Mouse (Mus musculus) heart, adult 18-20 months (tissue): ENCODE results near the gene Psg20. TPM values are rescaled to one million over a fixed set of nuclear protein-coding genes. Genes with fewer than 3 reads are reported as not detected.
A peak's percentile ranks its signal among the peaks of the same experiment; 100 is the strongest.
"Not testable (repeated sequence)": the region's sequence is repeated elsewhere in the genome, so short reads cannot be mapped to it uniquely, and the experiment has no call there.

ENCODE experiments used
- DNase-seq, 2 experiments: peaks; one replicate each; pipeline ENCODE4 v3.0.0; 2021 to 2022; ENCODE audit warnings: mixed read lengths in 1 of 2
- long read RNA-seq, 2 experiments: library from polyadenylated mRNA; stranded (forward); transcript quantifications; one replicate each; pipeline ENCODE4 v2.0.0; 2021
- total RNA-seq, 2 experiments: library from RNA; stranded (reverse); gene quantifications; 2 replicates each; pipeline ENCODE4 v1.2.3; 2021

Psg20 gene
- total RNA-seq: not detected
- long read RNA-seq, experiment 1: 0 reads
- long read RNA-seq, experiment 2: 0 reads

- no peak for DNase-seq
These were observed at the start of gene Psg20 for GRCm38 (mm10) chr7:18686085-18686484. Gene Psg20 (minus strand): TSS chr7:18686185.

- no peak for DNase-seq
These were observed 48.5 kb upstream of the Psg20 start for GRCm38 (mm10) chr7:18734451-18734850.

GRCm38 (mm10) chr7:18733111-18733510 lies 47.1 kb upstream of the Psg20 start:
- DNase-seq: no peak

GRCm38 (mm10) chr7:18728391-18728790 lies 42.4 kb upstream of the Psg20 start:
- no peak for DNase-seq

GRCm38 (mm10) chr7:18725931-18726330 lies 39.9 kb upstream of the Psg20 start:
- DNase-seq: peak in 1 of 2 experiments; percentile 26

GRCm38 (mm10) chr7:18724001-18724400 lies 38.0 kb upstream of the Psg20 start:
- no peak for DNase-seq

- DNase-seq: no peak
These were observed 31.8 kb upstream of the Psg20 start, which contains the start of gene Psg22 for GRCm38 (mm10) chr7:18717790-18718189. Gene Psg22 (plus strand): TSS chr7:18718090.

- peak in 1 of 2 experiments; percentile 33 for DNase-seq
These were observed 29.6 kb upstream of the Psg20 start for GRCm38 (mm10) chr7:18715546-18715945.

GRCm38 (mm10) chr7:18710846-18711245 lies 24.9 kb upstream of the Psg20 start:
- no peak for DNase-seq

- DNase-seq: not testable (repeated sequence)
These were observed 24.3 kb upstream of the Psg20 start for GRCm38 (mm10) chr7:18710331-18710730.

- DNase-seq: no peak
These were observed 399 bp downstream of the Psg20 start for GRCm38 (mm10) chr7:18685586-18685985.

GRCm38 (mm10) chr7:18679772-18680171 lies 6.2 kb downstream of the Psg20 start:
- DNase-seq: peak in 1 of 2 experiments; percentile 44

GRCm38 (mm10) chr7:18656625-18657024 lies 29.4 kb downstream of the Psg20 start, which contains the start of gene Psg21:
Gene Psg21 (minus strand): TSS chr7:18656725.
- not testable (repeated sequence) for DNase-seq

GRCm38 (mm10) chr7:18626921-18627320 lies 59.1 kb downstream of the Psg20 start:
- DNase-seq: not testable (repeated sequence)

Other genes starting within 250 kb of the Psg20 start
- gene Psg26, start 202.0 kb downstream of the Psg20 start, total RNA-seq: not detected
- gene Psg25, start 153.9 kb downstream of the Psg20 start, total RNA-seq: not detected
- gene Psg27, start 118.9 kb downstream of the Psg20 start, total RNA-seq: not detected
- not detected for gene Psg23, start 69.7 kb downstream of the Psg20 start, total RNA-seq
- gene Psg21, start 29.5 kb downstream of the Psg20 start, total RNA-seq: not detected
- not detected for gene Psg22, start 31.9 kb upstream of the Psg20 start, total RNA-seq
- gene Psg19, start 112.3 kb upstream of the Psg20 start, total RNA-seq: not detected
- gene Psg17, start 135.4 kb upstream of the Psg20 start, total RNA-seq: not detected
- gene Mill2, start 153.8 kb upstream of the Psg20 start, total RNA-seq: 1 to 10 TPM; 6.1 to 7.2 TPM
- gene Pglyrp1, start 185.1 kb upstream of the Psg20 start, total RNA-seq: 1 to 10 TPM; 1.6 to 5.5 TPM
- gene Ccdc61, start 224.2 kb upstream of the Psg20 start, total RNA-seq: 10 to 100 TPM in 1 of 2 experiments, 1 to 10 TPM in 1; 8.8 to 10.2 TPM
- gene Nova2, start 239.7 kb upstream of the Psg20 start, total RNA-seq: 1 to 10 TPM; 4.4 to 4.9 TPM